Mouse (Mus musculus): ENCODE data around the gene Creb3l4. TPM values are rescaled to one million over a fixed set of nuclear protein-coding genes. Genes with fewer than 3 reads are reported as not detected.

Gene Creb3l4
- total and polyA plus RNA-seq, 3 experiments: 0.21 to 0.89 (median 0.59) TPM

DNA sequence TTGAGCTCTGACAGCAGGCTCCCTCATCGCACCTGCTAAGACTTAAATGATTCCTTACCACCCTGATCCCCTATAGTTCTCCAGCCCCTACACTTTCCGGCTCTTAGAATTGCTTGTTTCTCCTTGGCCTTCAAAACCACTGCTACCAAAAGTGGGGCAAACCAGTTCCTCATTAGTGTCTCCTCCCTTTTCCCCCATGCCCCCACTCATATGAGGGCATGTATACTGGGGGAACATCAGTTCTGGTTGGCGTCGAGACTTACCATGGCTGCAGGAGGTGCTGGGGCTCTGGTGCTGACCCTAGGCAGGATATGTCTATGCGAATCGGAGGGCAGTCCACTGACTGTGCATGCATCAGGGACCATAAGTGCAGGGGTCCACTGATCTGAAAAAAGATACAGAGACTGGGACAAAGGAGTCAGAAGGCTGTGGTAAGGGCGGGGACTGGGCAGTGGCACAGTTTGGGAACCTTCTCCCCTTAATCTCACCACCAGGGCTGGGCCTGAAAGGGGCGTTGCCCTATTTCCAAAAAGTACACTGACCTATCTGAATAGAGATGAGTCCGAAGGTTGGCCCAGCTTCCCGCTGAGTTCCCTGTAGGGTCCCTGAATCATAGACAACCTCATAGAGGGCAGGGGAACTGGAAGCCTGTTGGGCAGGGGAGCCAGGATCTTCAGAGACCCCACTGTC, 1.5 kb downstream of the Creb3l4 start:
- no peak for DNase-seq (ENCODE audit: extremely low read depth)
- no peaks in the 10 kb centered on the region for H3K27me3 ChIP-seq (replicated peaks)
- H3K4me3 ChIP-seq (replicated peaks in 1 of 3; ENCODE audit: low read depth in 2 of 3, low read length in 2 of 3, poor library complexity in 1 of 3): no peak overlapping the region
- H3K4me2 ChIP-seq (ENCODE audit: insufficient read depth, low read depth, poor library complexity, severe bottlenecking): no peak overlapping the region
- H3K9ac ChIP-seq (ENCODE audit: insufficient read depth, low read depth): no peak overlapping the region
- no peak overlapping the region for H3K27ac ChIP-seq (ENCODE audit: insufficient read depth, low read depth)
- peaks cover 0 to 10% of the 10 kb centered on the region in 2 experiments for H3K36me3 ChIP-seq (replicated peaks in 1 of 2; ENCODE audit: control insufficient read depth in 1 of 2, insufficient read depth in 1 of 2, low read length in 1 of 2)
- in situ Hi-C loops (cut with MboI; ENCODE audit: low pct_ligation_motif_present, low pct_unique_long_range_greater_than_20kb, low sequenced_read_pairs) (no loop called here), dilution Hi-C loops (cut with MboI; ENCODE audit: extremely low pct_ligation_motif_present, extremely low pct_unique_long_range_greater_than_20kb, low sequenced_read_pairs) (no loop called here)
- H3K9me3 ChIP-seq (replicated peaks; ENCODE audit: low read length): no peaks in the 10 kb centered on the region
- H3K79me2 ChIP-seq (replicated peaks; ENCODE audit: control insufficient read depth, extremely low read depth, insufficient read depth, poor library complexity, severe bottlenecking): no peaks in the 10 kb centered on the region
- peaks cover 10 to 37% of the 10 kb centered on the region in 2 experiments; a peak in 3 of 4 replicates for H3K4me1 ChIP-seq (ENCODE audit: control insufficient read depth in 1 of 2, insufficient read depth in 2 of 2)
- TF ChIP-seq CHD2 (IDR thresholded peaks at IDR 0.05; ENCODE audit: low read length): no peak
- no peak for TF ChIP-seq NELFE (IDR thresholded peaks at IDR 0.05; ENCODE audit: low read depth, low read length)
- TF ChIP-seq CHD1 (IDR thresholded peaks at IDR 0.05; ENCODE audit: low read depth, low read length): no peak
- no peak for TF ChIP-seq ZNF384 (IDR thresholded peaks at IDR 0.05; ENCODE audit: low read depth, low read length)
- no peak for TF ChIP-seq POLR2A (IDR thresholded peaks at IDR 0.05; ENCODE audit: low read depth, low read length)
- no peak for TF ChIP-seq KAT2A (IDR thresholded peaks at IDR 0.05; ENCODE audit: insufficient replicate concordance, low read length)
- no peak for TF ChIP-seq SIN3A (IDR thresholded peaks at IDR 0.05; ENCODE audit: low read length)
- no peak for TF ChIP-seq HCFC1 (IDR thresholded peaks at IDR 0.05; ENCODE audit: low read depth, low read length)

DNA sequence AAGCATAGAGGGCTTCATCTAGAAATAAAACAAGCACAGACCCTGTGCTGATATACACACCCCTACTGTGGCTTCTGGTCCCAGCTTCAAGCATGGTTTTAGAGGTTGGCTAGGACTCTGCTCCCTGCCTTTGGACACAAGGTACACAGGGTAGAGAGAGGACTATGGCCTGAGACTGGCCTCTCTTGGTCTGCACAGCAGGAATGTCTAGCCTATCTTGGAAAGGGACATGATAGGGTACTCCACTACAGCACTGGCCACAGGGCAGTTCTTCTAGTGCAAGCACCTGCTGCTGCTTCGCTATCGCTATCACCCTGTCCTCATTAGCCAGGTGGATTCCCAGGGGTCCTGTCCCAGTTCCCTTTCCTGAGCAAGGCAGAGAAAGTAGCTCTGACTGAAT, 2.1 kb downstream of the Creb3l4 start:
- no peak overlapping the region for H3K27ac ChIP-seq (ENCODE audit: insufficient read depth, low read depth)
- in situ Hi-C loops (cut with MboI; ENCODE audit: low pct_ligation_motif_present, low pct_unique_long_range_greater_than_20kb, low sequenced_read_pairs) (no loop called here), dilution Hi-C loops (cut with MboI; ENCODE audit: extremely low pct_ligation_motif_present, extremely low pct_unique_long_range_greater_than_20kb, low sequenced_read_pairs) (no loop called here)
- peaks cover 8 to 37% of the 10 kb centered on the region in 2 experiments; a peak in 3 of 4 replicates for H3K4me1 ChIP-seq (ENCODE audit: control insufficient read depth in 1 of 2, insufficient read depth in 2 of 2)
- no peaks in the 10 kb centered on the region for H3K27me3 ChIP-seq (replicated peaks)
- H3K4me2 ChIP-seq (ENCODE audit: insufficient read depth, low read depth, poor library complexity, severe bottlenecking): no peak overlapping the region
- H3K9me3 ChIP-seq (replicated peaks; ENCODE audit: low read length): no peaks in the 10 kb centered on the region
- H3K9ac ChIP-seq (ENCODE audit: insufficient read depth, low read depth): no peak overlapping the region
- TF ChIP-seq IRF4 (IDR thresholded peaks at IDR 0.05; ENCODE audit: low read depth, low read length) (0 out of 2 replicates have a peak, but pooled peaks have one; percentile 14), NRF1 (IDR thresholded peaks at IDR 0.05; ENCODE audit: low read depth, low read length) (no peak)
- H3K79me2 ChIP-seq (replicated peaks; ENCODE audit: control insufficient read depth, extremely low read depth, insufficient read depth, poor library complexity, severe bottlenecking): no peaks in the 10 kb centered on the region
- DNase-seq (ENCODE audit: extremely low read depth): no peak
- peaks cover 2 to 16% of the 10 kb centered on the region in 2 experiments for H3K36me3 ChIP-seq (replicated peaks in 1 of 2; ENCODE audit: control insufficient read depth in 1 of 2, insufficient read depth in 1 of 2, low read length in 1 of 2)
- H3K4me3 ChIP-seq (replicated peaks in 1 of 3; ENCODE audit: low read depth in 2 of 3, low read length in 2 of 3, poor library complexity in 1 of 3): no peak overlapping the region

DNA sequence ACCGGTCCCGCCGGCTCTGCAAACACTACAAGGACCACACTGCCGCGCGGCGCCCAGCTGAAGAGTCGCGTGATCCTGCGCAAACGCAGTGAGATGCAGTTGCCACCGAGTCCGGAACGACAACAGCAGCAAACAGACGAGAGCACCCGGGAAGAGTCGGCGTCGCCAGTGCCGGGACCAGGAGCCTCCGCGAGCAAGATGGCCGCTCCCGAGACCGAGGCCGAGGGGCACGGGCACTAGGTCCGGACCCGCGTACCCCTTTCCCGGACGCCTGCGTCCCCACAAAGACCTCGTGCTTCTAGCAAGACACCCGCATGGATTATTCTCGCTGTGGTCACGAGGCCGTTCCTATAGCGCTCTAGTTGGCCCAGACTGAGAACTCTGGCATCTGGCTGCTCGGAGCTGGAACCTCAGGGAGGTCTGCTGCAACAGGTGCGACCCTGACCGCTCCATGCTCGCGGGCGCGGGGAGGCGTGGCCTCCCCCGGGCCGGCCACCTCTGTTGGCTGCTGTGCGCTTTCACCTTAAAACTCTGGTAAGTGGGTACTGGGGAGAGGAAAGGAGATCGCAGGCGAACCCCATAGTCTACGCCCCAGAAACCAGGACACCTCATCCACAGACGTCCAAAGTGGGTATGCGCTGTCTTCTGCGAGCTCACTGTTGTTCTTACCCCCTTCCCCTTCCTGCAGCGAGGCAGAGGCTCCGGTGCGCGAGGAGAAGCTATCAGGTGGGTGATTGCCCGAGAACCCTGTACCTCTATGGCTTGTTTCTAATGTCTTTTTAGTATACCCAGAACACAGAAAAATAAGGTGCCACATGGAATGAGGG, 11.6 kb downstream of the Creb3l4 start, which contains the start of gene Jtb:
TSS of gene Jtb (plus strand) at position 91 of the 827 bp plus-strand sequence.
- Histone ChIP-seq H3K9ac (ENCODE audit: insufficient read depth, low read depth) (peak within 1 kb of the TSS; percentile 69), H3K36me3 (replicated peaks in 1 of 2; ENCODE audit: control insufficient read depth in 1 of 2, insufficient read depth in 1 of 2, low read length in 1 of 2) (peaks cover 23 to 31% of the 10 kb centered on the region in 2 experiments), H3K4me3 (replicated peaks in 1 of 3; ENCODE audit: low read depth in 2 of 3, low read length in 2 of 3, poor library complexity in 1 of 3) (peak within 1 kb of the TSS; percentile 67 to 91 (median 72)), H3K4me2 (ENCODE audit: insufficient read depth, low read depth, poor library complexity, severe bottlenecking) (peak within 1 kb of the TSS; percentile 71), H3K79me2 (replicated peaks; ENCODE audit: control insufficient read depth, extremely low read depth, insufficient read depth, poor library complexity, severe bottlenecking) (peaks cover 9% of the 10 kb centered on the region), H3K4me1 (ENCODE audit: control insufficient read depth in 1 of 2, insufficient read depth in 2 of 2) (peaks cover 0 to 15% of the 10 kb centered on the region in 2 experiments; a peak in 2 of 4 replicates), H3K27me3 (replicated peaks) (no peaks in the 10 kb centered on the region), H3K27ac (ENCODE audit: insufficient read depth, low read depth) (peak within 1 kb of the TSS; percentile 87), H3K9me3 (replicated peaks; ENCODE audit: low read length) (peaks cover 6% of the 10 kb centered on the region)
- in situ Hi-C loops (cut with MboI; ENCODE audit: low pct_ligation_motif_present, low pct_unique_long_range_greater_than_20kb, low sequenced_read_pairs): no loop called here
- peak; percentile 94 for DNase-seq (ENCODE audit: extremely low read depth)
- dilution Hi-C loops (cut with MboI; ENCODE audit: extremely low pct_ligation_motif_present, extremely low pct_unique_long_range_greater_than_20kb, low sequenced_read_pairs): no loop called here
- TF ChIP-seq MYC (IDR thresholded peaks at IDR 0.05; ENCODE audit: low read depth, low read length) (peak; percentile 67), GABPA (IDR thresholded peaks at IDR 0.05; ENCODE audit: insufficient replicate concordance, low read depth, low read length) (peak; percentile 44; the same call in 1 of the 2 replicates), MXI1 (IDR thresholded peaks at IDR 0.05; ENCODE audit: low read depth, low read length) (peak; percentile 84), SIN3A (IDR thresholded peaks at IDR 0.05; ENCODE audit: low read length) (peak; percentile 90), POLR2AphosphoS2 (IDR thresholded peaks at IDR 0.05; ENCODE audit: low read depth, low read length) (peak; percentile 38; the same call in 1 of the 2 replicates), PAX5 (IDR thresholded peaks at IDR 0.05; ENCODE audit: low read length) (no peak), E2F4 (IDR thresholded peaks at IDR 0.05; ENCODE audit: insufficient replicate concordance, low read depth, low read length) (peak; percentile 62; the same call in 1 of the 2 replicates), CTCF (conservative IDR thresholded peaks at IDR 0.05 in 1 of 2, IDR thresholded peaks at IDR 0.05 in 1 of 2; ENCODE audit: low read depth in 2 of 2, low read length in 2 of 2) (no peak), SMC3 (IDR thresholded peaks at IDR 0.05; ENCODE audit: low read depth, low read length) (no peak), MEF2A (IDR thresholded peaks at IDR 0.05; ENCODE audit: borderline replicate concordance, low read depth, low read length) (peak; percentile 63), BHLHE40 (IDR thresholded peaks at IDR 0.05; ENCODE audit: low read depth, low read length) (peak; percentile 99), MAFK (IDR thresholded peaks at IDR 0.05; ENCODE audit: insufficient replicate concordance, low read length) (0 out of 2 replicates have a peak, but pooled peaks have one; percentile 8), NELFE (IDR thresholded peaks at IDR 0.05; ENCODE audit: low read depth, low read length) (peak; percentile 73), NRF1 (IDR thresholded peaks at IDR 0.05; ENCODE audit: low read depth, low read length) (peak; percentile 95), ZC3H11A (IDR thresholded peaks at IDR 0.05; ENCODE audit: low read depth, low read length) (no peak), ZNF384 (IDR thresholded peaks at IDR 0.05; ENCODE audit: low read depth, low read length) (no peak), POLR2A (IDR thresholded peaks at IDR 0.05; ENCODE audit: low read depth, low read length) (peak; percentile 90)
